Mouse (Mus musculus) heart, adult 9 months (tissue): ENCODE measurements at regions not wholly inside any gene's neighbourhood (a gene's known extent, or its start where the extent isn't known, plus 50 kb on each side); places are given as distances from the start of the nearest gene placed in this dataset.

Experiments
- DNase-seq, 2 experiments: peaks; one replicate each; pipeline ENCODE4 v3.0.0; 2022; ENCODE audit warnings: low spot score in 2 of 2

DNA sequence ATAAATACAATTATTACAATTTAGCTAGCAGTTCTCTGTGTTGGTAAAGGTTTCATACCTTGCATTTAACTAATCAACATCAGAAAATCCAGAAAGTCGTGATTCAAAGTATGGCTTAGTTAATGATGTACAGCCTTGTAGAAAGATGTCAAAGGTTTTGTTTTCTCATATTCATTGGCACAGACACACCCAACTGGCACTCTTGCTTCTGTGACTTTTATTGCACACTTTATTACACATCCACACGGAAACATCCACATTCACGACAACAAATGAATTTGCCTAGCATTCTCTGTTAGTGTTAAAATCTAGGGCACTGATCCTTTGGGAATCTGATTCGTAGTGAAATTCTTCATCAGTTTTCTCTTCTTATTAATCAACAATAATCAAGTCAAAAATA, 720.0 kb downstream of the Tns3 start:
- DNase-seq, result no peak

DNA sequence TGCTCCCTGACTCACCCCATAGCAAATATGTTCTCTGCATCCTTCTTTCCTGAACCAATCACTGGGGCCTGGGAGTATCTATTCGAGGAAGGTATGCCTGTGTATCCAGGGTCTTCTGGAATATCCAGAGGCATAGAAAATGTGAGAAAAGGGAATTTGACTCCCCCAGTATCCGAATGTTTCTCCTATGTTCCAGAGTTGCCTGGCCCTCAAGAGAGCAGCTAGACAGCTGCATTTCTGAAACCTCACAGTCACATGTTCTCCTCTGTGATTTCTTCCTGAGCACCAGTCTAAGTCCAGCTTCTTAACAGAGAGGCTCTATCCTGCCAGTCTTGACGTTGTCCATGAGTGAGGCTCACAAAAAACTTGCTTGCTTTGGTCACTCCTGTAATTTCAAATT, 719.9 kb upstream of the Igfbp3 start:
- DNase-seq, result no peak

- DNase-seq, result no peak
Measured at GRCm38 (mm10) chr11:7932638-7933037, 718.9 kb upstream of the Igfbp3 start.

DNA sequence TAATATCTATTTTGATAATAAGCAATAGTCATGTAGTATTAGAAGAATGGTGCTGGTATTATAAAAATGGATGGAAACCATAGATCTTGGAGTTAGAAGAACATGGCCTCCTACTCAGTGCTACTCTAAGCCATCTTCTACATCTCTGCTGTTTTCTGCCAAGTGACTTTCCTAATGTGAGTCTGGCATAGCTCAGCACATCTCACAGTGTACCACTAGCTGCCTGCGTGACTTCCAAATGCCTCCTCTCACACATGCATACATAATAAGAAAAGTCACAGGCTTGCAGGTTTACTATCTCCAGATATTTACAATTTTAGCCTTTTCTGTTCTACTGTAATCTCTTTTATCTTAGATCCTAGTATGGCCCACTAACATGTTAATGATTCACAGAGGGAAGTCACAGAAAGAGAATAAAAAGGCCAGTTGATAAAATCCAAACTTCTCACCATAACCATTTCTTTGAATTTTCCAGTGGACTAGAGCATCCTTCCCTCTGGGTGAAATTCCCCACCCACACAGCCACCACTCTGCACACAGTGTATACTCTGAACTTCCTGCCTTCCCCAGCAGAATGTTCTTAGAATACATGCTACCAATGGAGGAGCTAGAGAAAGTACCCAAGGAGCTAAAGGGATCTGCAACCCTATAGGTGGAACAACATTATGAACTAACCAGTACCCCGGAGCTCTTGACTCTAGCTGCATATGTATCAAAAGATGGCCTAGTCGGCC, 717.5 kb upstream of the Igfbp3 start:
- DNase-seq, result no peak

GRCm38 (mm10) chr11:7927676-7928075, 714.0 kb upstream of the Igfbp3 start:
- peak; percentile 61 to 63 for DNase-seq

DNA sequence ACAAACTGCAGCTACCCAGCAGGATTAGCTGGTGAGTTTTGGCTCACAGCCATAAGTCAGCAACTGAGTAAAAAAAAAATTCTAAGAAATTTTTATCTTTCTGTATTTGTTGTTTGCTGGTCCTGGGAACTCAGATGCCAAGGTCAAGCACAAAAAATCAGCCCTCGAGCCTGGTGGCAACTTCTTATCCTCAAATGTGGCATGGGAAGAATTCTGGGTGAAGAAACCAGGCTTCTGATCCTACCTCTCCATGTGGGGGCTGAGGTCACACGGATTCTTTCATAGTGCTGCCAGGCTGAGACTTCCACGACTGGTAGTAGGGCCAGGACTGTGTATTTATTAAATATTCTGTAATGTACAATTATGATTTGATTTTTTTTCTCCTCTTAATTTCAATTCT, 698.3 kb upstream of the Igfbp3 start:
- no peak for DNase-seq

GRCm38 (mm10) chr11:7900266-7900665, 686.5 kb upstream of the Igfbp3 start:
- DNase-seq, result no peak

GRCm38 (mm10) chr11:7898204-7898603, 684.5 kb upstream of the Igfbp3 start:
- no peak for DNase-seq

DNA sequence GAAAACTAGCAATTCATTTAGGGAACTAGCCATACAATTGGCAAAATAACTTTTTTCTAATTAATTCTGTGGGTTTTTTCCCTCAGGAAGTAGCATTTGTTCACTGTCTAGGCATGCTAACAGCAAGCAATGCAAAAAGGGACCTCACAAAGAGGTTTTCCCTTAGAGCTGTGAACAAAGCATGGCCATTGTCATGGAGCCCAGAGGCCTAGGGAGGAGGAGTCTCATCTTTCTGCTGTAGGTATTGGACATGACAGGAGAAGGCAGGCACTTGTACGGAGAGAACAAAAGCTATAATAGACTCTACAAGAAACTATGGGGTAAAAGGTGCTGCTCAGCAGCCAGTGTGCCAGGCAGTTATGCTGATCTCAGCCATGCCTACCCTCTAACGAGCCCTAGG, 666.8 kb upstream of the Igfbp3 start:
- DNase-seq, result no peak

DNA sequence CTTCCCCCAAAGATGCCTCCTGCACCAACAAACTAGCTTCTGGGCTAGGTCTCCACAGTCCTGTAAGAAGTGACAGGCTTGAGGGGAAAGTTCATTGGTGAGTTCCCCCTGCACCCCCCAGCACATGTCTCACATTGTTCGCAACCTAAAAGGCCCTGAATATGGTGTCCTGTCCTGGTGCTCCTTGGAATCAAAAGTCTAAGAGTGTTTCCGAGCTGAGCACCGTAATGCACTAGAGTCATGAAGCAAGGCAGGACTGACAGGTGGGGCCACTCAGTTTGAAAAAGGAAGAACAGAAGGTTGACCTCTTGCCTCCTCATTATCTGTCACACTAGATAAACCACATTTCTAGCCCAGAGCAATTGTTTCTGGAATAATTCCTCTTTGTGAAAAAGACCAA, 650.4 kb upstream of the Igfbp3 start:
- no peak for DNase-seq

DNA sequence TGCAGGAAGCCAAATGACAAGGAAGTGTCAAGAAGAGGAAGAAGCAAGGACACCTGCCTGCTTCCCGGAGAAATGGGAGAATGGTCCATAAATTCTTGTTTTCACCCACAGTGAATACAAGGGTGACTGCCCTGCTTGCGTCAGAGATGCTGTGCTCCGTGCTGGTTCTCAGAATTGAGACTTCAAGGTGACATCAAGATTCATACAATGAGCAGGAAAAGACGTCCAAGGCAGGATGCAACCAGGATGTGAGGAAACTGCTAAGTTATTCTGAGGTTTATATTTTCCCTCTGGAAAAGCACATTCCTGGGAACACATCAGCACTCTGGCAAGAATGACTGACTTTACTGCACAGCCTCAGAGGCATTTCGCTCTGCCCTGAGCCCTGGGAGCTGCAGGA, 650.0 kb upstream of the Igfbp3 start:
- DNase-seq, result no peak

- DNase-seq, result peak in 1 of 2 experiments; percentile 33
Measured at GRCm38 (mm10) chr11:7862547-7862946, 648.8 kb upstream of the Igfbp3 start.

DNA sequence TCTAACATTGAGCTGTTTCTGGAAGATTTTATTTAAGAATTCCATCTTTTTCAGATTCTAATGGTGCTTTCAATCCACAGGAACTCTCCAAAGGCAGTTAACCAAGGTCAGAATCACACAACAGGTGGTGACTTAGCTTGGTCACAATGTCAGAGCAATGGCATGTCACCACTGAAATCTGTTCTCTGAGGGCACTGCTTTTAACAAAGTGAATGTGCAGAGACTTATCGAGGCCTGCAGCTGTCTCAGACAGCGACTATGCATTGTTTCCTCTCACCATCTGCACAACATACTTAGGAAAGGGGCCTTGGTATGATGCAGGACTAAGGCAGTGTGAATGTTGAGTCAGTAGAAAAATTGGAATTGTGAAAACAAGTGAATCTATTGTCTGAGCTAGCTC, 638.9 kb upstream of the Igfbp3 start:
- no peak for DNase-seq

DNA sequence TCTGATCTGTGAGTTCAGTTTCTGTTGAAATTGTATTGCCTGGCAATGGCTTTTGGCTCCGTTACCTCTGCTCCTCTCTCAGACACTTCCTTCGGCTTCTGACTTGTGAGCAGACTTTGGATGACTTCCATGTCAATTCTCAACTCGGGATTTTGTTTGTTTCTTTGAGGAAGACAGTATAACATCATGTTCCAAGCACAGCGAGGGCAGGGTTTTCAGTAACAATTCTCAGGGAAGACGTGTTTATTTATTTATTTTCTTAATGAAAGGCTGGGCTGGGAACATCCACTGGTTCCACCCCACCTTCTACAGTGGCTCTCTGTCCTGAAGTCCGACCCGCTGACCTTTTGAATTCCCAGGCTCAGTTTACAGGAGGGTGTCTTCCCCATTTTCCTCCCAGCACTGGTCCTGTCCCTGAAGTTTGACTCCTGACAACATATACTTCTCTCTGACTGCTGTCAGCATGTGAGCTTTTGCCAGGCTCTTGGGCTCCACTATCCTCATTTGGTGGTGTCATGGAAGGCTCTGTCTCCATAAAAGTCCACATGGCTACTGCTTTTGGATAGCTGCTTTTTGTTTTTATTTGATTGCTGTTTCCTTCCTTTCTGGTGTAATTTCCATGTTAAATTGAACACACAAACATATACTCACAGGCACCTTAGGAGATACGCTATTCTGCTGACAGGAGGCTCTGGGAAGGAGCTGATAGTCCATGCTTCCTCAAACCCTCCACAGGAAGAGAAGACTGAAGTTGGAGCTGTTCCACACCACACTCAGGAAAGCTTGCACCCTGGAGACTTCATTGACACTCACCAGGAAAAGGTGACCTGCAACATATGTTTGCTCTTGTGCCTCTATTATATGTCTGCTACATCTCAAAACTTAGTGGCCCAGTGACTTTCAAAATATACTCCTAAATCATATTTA, 624.9 kb upstream of the Igfbp3 start:
- peak; percentile 56 to 66 for DNase-seq

DNA sequence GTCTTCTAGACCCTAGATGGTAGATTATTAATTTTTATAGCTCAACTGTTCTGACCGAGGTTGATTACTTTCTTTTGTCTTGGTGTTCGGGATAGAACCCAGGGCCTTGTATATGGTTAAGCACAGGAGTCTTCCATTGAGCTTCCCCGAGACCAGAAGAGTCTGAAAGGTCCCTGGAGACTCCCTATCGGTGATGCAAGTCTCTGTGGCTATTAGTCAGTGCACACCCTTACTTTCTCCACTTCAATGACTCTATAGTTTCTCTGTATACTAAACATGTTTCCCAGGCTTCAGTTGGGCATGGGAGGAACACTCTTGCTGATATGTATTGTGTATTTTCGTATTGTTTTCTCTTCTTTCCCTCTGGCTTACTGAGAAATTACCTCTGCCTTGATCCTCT, 623.8 kb upstream of the Igfbp3 start:
- no peak for DNase-seq

- DNase-seq, result no peak
Measured at GRCm38 (mm10) chr11:7834151-7834550, 620.4 kb upstream of the Igfbp3 start.

- no peak for DNase-seq
Measured at GRCm38 (mm10) chr11:7832376-7832775, 618.7 kb upstream of the Igfbp3 start.

GRCm38 (mm10) chr11:7829770-7830169, 616.0 kb upstream of the Igfbp3 start:
- DNase-seq, result no peak

- no peak for DNase-seq
Measured at GRCm38 (mm10) chr11:7828001-7828400, 614.3 kb upstream of the Igfbp3 start.

- DNase-seq, result no peak
Measured at GRCm38 (mm10) chr11:7827402-7827801, 613.7 kb upstream of the Igfbp3 start.

- peak; percentile 72 to 76 for DNase-seq
Measured at GRCm38 (mm10) chr11:7815750-7816149, 602.0 kb upstream of the Igfbp3 start.

GRCm38 (mm10) chr11:7814556-7814955, 600.8 kb upstream of the Igfbp3 start:
- DNase-seq, result no peak

DNA sequence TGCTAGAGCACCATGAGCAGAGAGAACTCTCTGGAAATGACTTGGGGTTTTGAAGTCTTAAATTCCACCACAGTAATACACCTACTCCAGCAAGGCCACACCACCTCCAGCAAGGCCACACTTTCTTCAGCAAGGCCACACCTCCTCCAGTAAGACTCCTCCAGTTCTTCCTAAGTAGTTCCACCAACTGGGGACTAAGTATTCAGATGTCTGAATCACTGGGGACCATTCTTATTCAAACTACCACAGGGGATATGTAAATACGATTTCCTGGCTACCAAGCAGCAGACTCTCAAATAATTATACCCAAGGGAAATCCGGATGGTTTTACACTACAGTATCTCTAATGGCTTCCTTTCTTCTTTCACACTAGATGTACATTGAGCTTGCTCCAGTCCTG, 598.7 kb upstream of the Igfbp3 start:
- DNase-seq, result no peak
